Mouse (Mus musculus): ENCODE data around the gene Ubn2. TPM values are rescaled to one million over a fixed set of nuclear protein-coding genes. Genes with fewer than 3 reads are reported as not detected.

Gene Ubn2
- total and polyA plus RNA-seq, 2 experiments from 2014 or later: 13.5 to 24.0 TPM

DNA sequence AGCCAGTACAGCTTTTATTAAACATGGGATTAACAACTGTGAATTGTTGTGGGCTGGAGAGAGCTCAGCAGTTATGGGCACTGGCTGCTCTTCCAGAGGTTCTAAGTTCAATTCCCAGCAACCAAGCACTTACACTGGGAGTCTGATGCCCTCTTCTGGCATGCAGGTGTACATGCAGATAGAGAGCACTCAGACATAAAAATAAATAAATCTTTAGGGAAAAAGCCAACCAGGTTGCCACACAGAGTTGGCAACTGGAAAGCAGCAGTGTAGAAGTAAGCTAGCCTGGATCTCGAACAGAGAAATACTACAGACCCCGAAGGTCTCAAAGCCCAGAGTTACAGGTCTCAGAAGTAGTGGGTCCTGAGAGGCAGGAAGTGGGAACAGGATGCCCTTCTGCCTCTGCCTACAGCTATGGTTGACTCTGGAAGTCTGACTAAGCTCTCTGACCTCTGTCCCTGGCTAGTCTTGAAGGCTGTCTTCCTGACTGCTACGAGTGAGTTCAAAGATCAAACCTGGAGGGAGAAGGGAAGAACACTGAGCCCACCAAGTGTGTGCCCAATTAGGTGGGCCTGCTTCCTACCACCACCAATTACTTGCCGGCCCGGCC, 97.6 kb downstream of the Ubn2 start:
- ATAC-seq (ENCODE audit: low FRiP score): no peak

GRCm38 (mm10) chr6:38532500-38533420, 99.0 kb downstream of the Ubn2 start:
- Histone ChIP-seq H3K36me3 (ENCODE audit: insufficient read depth, low read length) (no peaks in the 10 kb centered on the region), H3K27ac (ENCODE audit: low read depth, low read length) (peak overlapping the region; percentile 95), H3K27me3 (ENCODE audit: insufficient read depth, low read length) (no peaks in the 10 kb centered on the region), H3K4me2 (ENCODE audit: low read depth, low read length, poor library complexity, severe bottlenecking) (peak overlapping the region; percentile 73), H3K9me3 (ENCODE audit: low read length) (no peaks in the 10 kb centered on the region), H3K4me3 (ENCODE audit: low read depth, low read length) (peak overlapping the region; percentile 66), H3K4me1 (ENCODE audit: insufficient read depth, low read length) (no peaks in the 10 kb centered on the region), H3K9ac (replicated peaks; ENCODE audit: low read length, poor library complexity, severe bottlenecking) (peak overlapping the region; percentile 61)
- ATAC-seq (ENCODE audit: low FRiP score): peak; percentile 44
- no peak for TF ChIP-seq CTCF (IDR thresholded peaks at IDR 0.05)
- DNase-seq (ENCODE audit: low spot score): no peak
- WGBS: 4% methylated on average over 25 of the region's 25 CpGs

More for the DNA sequence above, 97.6 kb downstream of the Ubn2 start:
- Histone ChIP-seq H3K4me2 (ENCODE audit: low read depth, low read length, poor library complexity, severe bottlenecking) (no peak overlapping the region), H3K9me3 (ENCODE audit: low read length) (no peaks in the 10 kb centered on the region), H3K9ac (replicated peaks; ENCODE audit: low read length, poor library complexity, severe bottlenecking) (no peak overlapping the region), H3K27ac (ENCODE audit: low read depth, low read length) (no peak overlapping the region), H3K4me3 (ENCODE audit: low read depth, low read length) (no peak overlapping the region), H3K27me3 (ENCODE audit: insufficient read depth, low read length) (no peaks in the 10 kb centered on the region), H3K4me1 (ENCODE audit: insufficient read depth, low read length) (no peaks in the 10 kb centered on the region), H3K36me3 (ENCODE audit: insufficient read depth, low read length) (no peaks in the 10 kb centered on the region)
- peak; percentile 68 for TF ChIP-seq CTCF (IDR thresholded peaks at IDR 0.05)
- peak; percentile 19 for DNase-seq (ENCODE audit: low spot score)
- WGBS: 69% methylated on average over 5 of the region's 5 CpGs

GRCm38 (mm10) chr6:38533428-38534405, 100.0 kb downstream of the Ubn2 start, which contains the start of gene Fmc1:
Fmc1 (plus strand) TSS chr6:38533502.
- H3K9ac ChIP-seq (replicated peaks; ENCODE audit: low read length, poor library complexity, severe bottlenecking): peak within 1 kb of the TSS; percentile 79
- TF ChIP-seq CTCF (IDR thresholded peaks at IDR 0.05): peak; percentile 69
- peak within 1 kb of the TSS; percentile 73 for H3K4me2 ChIP-seq (ENCODE audit: low read depth, low read length, poor library complexity, severe bottlenecking)
- ATAC-seq (ENCODE audit: low FRiP score) (peak; percentile 90), DNase-seq (ENCODE audit: low spot score) (peak; percentile 100)
- no peaks in the 10 kb centered on the region for H3K4me1 ChIP-seq (ENCODE audit: insufficient read depth, low read length)
- no peaks in the 10 kb centered on the region for H3K36me3 ChIP-seq (ENCODE audit: insufficient read depth, low read length)
- no peaks in the 10 kb centered on the region for H3K27me3 ChIP-seq (ENCODE audit: insufficient read depth, low read length)
- peak within 1 kb of the TSS; percentile 66 for H3K4me3 ChIP-seq (ENCODE audit: low read depth, low read length)
- 5% methylated on average over 41 of the region's 41 CpGs for WGBS
- no peaks in the 10 kb centered on the region for H3K9me3 ChIP-seq (ENCODE audit: low read length)
- peak within 1 kb of the TSS; percentile 95 for H3K27ac ChIP-seq (ENCODE audit: low read depth, low read length)

- Histone ChIP-seq H3K9ac (replicated peaks; ENCODE audit: low read length, poor library complexity, severe bottlenecking) (peak overlapping the region; percentile 79), H3K27ac (ENCODE audit: low read depth, low read length) (peak overlapping the region; percentile 95), H3K4me3 (ENCODE audit: low read depth, low read length) (peak overlapping the region; percentile 66), H3K9me3 (ENCODE audit: low read length) (no peaks in the 10 kb centered on the region), H3K27me3 (ENCODE audit: insufficient read depth, low read length) (no peaks in the 10 kb centered on the region), H3K36me3 (ENCODE audit: insufficient read depth, low read length) (0 out of 2 replicates have a peak, but pooled peaks cover under 1% of the 10 kb centered on the region), H3K4me2 (ENCODE audit: low read depth, low read length, poor library complexity, severe bottlenecking) (peak overlapping the region; percentile 57), H3K4me1 (ENCODE audit: insufficient read depth, low read length) (no peaks in the 10 kb centered on the region)
- ATAC-seq (ENCODE audit: low FRiP score) (peak; percentile 72), DNase-seq (ENCODE audit: low spot score) (peak; percentile 94)
- peak; percentile 92 for TF ChIP-seq CTCF (IDR thresholded peaks at IDR 0.05)
- WGBS: under 1% methylated on average over 53 of the region's 53 CpGs
Observed at GRCm38 (mm10) chr6:38534640-38535365, 101.1 kb downstream of the Ubn2 start.

DNA sequence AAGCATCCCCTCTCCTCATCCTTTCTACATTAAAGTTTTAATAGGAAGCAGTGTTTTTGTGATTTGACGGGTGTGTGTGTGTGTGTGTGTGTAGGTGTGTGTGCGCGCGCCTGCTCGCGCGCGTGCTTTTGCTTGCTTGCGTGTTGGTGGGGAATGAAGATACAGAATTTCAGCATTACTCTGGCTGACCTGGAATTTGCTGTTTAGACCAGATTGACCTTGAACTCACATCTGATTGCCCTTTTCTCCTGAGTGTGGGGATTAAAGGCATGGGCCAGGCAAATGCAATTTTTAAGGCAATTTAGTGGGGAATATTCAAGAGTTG, 101.6 kb downstream of the Ubn2 start:
- Histone ChIP-seq H3K4me2 (ENCODE audit: low read depth, low read length, poor library complexity, severe bottlenecking) (peak overlapping the region; percentile 57), H3K4me1 (ENCODE audit: insufficient read depth, low read length) (no peaks in the 10 kb centered on the region), H3K27ac (ENCODE audit: low read depth, low read length) (peak overlapping the region; percentile 95), H3K27me3 (ENCODE audit: insufficient read depth, low read length) (no peaks in the 10 kb centered on the region), H3K9ac (replicated peaks; ENCODE audit: low read length, poor library complexity, severe bottlenecking) (peak overlapping the region; percentile 79), H3K9me3 (ENCODE audit: low read length) (no peaks in the 10 kb centered on the region), H3K36me3 (ENCODE audit: insufficient read depth, low read length) (0 out of 2 replicates have a peak, but pooled peaks cover 6% of the 10 kb centered on the region), H3K4me3 (ENCODE audit: low read depth, low read length) (peak overlapping the region; percentile 66)
- DNase-seq (ENCODE audit: low spot score) (no peak), ATAC-seq (ENCODE audit: low FRiP score) (no peak)
- under 1% methylated on average over 9 of the region's 9 CpGs for WGBS
- TF ChIP-seq CTCF (IDR thresholded peaks at IDR 0.05): no peak
